Mouse (Mus musculus): ENCODE data around the gene Os9. TPM values are rescaled to one million over a fixed set of nuclear protein-coding genes. Genes with fewer than 3 reads are reported as not detected.

Os9 gene
- polyA plus RNA-seq, 1 experiment, result 117 TPM

DNA sequence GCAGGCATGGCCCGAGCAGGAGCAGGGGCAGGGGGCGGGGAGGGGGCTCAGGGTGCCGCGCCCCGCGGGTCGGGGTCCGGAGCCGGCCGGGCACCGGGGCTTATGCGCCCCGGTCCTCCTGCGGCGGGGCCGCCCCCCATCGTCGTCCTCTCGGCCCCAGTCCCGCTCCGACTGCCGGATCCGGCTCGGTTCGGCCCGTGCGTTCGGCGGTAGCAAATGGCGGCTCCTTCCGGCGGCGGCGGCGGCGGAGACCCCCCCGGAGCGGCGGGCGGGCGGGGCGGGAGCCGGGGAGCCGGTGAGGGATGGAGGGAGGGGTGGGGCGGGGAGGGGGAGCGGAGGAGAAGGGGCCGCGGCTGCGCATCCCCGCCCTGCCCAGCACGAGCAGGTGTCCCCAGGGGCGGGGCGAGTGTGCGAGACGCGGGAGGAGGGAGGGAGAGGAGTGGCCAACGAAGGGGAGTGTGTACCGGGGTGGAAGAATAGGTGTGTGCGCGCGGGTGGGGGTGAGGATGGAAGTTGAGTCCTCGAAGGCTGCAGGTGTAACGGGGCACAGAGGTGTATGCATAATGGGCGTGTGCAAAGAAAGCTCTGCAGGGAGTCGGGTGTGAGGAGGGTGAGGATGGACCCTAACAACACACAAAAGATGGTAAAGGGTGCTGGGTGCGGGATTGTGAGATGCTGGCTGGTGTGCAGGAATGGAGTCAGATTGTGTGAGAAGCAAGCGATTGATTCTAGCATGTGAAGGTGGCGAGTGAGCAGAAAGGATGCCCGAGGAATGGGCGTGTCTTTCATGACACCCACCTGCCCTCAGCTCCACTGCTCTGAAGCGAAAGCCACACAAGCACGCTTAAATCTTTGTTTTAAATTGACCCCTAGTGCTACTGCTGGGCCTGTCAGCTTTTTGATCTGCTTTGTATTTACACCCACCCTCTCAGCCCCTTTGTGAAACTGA is 60.7 kb downstream of the Os9 start, which contains the start of gene March9:
TSS of gene March9 (minus strand) at position 217 of the 949 bp plus-strand sequence.
- 1% methylated on average over 61 of the region's 72 CpGs for WGBS

DNA sequence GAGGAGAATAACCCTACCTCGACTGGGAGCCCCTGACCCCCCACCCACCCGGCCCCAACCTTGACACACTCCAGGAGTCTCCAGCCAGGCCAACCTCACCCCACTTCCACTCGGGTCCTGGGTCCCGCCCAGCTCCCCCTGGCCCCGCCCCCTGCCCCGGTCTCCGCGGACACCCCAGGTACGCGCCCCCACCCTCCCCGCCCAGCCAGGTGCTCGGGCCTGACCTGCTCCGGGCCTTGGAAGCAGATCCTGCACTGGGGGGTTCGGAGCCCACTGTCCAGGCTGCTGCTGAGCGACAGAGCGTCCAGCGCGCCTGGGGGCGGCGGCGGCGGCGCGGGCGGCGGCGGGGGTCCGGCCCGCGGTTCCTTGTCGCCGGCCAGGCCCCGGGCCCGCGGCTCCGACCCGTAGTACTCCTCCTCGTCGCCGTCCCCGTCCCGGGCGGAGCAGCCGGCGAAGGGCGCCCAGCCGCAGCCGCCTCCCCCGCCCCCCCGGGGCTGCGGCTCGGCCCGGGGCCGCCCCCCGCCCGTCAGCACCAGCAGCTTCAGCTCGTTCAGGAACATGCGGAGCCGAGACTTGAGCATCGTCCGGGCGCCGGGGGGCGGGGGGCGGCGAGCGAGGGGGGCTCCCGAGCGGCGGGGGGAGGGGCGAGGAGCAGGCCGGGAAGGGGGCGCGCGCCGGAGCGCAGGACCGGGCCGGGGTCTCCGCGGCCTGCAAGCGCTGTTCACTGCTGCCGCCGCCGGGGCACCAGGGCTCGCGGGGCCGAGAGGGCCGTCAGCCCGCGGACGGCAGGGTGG is 61.6 kb downstream of the Os9 start:
- Histone ChIP-seq H3K36me3 (ENCODE audit: control insufficient read depth, insufficient read depth, low read length) (peaks cover 6% of the 10 kb centered on the region; the same call in 1 of the 2 replicates), H3K27me3 (ENCODE audit: control insufficient read depth, insufficient read depth, low read length) (peaks cover 9% of the 10 kb centered on the region), H3K4me1 (ENCODE audit: control insufficient read depth, insufficient read depth, insufficient read length, low read length) (peaks cover 9% of the 10 kb centered on the region), H3K4me3 (ENCODE audit: low read depth, low read length) (peak overlapping the region; percentile 75), H3K27ac (ENCODE audit: insufficient read depth, low read depth, low read length) (no peak overlapping the region)
- WGBS, result 1% methylated on average over 57 of the region's 92 CpGs
- TF ChIP-seq POLR2A (IDR thresholded peaks at IDR 0.05; ENCODE audit: low read depth, low read length) (no peak), CTCF (IDR thresholded peaks at IDR 0.05; ENCODE audit: extremely low read depth, insufficient read length, insufficient replicate concordance, low read depth, low read length) (no peak)

More for the DNA sequence above, 60.7 kb downstream of the Os9 start, which contains the start of gene March9:
- H3K27ac ChIP-seq (ENCODE audit: insufficient read depth, low read depth, low read length), result no peak within 1 kb of the TSS
- peaks cover 10% of the 10 kb centered on the region for H3K36me3 ChIP-seq (ENCODE audit: control insufficient read depth, insufficient read depth, low read length)
- H3K4me3 ChIP-seq (ENCODE audit: low read depth, low read length), result peak within 1 kb of the TSS; percentile 75
- peaks cover 11% of the 10 kb centered on the region for H3K4me1 ChIP-seq (ENCODE audit: control insufficient read depth, insufficient read depth, insufficient read length, low read length)
- peaks cover 9% of the 10 kb centered on the region for H3K27me3 ChIP-seq (ENCODE audit: control insufficient read depth, insufficient read depth, low read length)
- TF ChIP-seq POLR2A (IDR thresholded peaks at IDR 0.05; ENCODE audit: low read depth, low read length), result no peak
- TF ChIP-seq CTCF (IDR thresholded peaks at IDR 0.05; ENCODE audit: extremely low read depth, insufficient read length, insufficient replicate concordance, low read depth, low read length), result no peak

GRCm38 (mm10) chr10:127058708-127059107 is 62.2 kb downstream of the Os9 start:
- Histone ChIP-seq H3K27me3 (ENCODE audit: control insufficient read depth, insufficient read depth, low read length) (peaks cover 9% of the 10 kb centered on the region), H3K4me3 (ENCODE audit: low read depth, low read length) (peak overlapping the region; percentile 75; the same call in 1 of the 2 replicates), H3K4me1 (ENCODE audit: control insufficient read depth, insufficient read depth, insufficient read length, low read length) (peaks cover 7% of the 10 kb centered on the region), H3K36me3 (ENCODE audit: control insufficient read depth, insufficient read depth, low read length) (peaks cover 6% of the 10 kb centered on the region; the same call in 1 of the 2 replicates), H3K27ac (ENCODE audit: insufficient read depth, low read depth, low read length) (no peak overlapping the region)
- no peak for TF ChIP-seq CTCF (IDR thresholded peaks at IDR 0.05; ENCODE audit: extremely low read depth, insufficient read length, insufficient replicate concordance, low read depth, low read length)
- no peak for TF ChIP-seq POLR2A (IDR thresholded peaks at IDR 0.05; ENCODE audit: low read depth, low read length)
- 1% methylated on average over 8 of the region's 8 CpGs for WGBS

DNA sequence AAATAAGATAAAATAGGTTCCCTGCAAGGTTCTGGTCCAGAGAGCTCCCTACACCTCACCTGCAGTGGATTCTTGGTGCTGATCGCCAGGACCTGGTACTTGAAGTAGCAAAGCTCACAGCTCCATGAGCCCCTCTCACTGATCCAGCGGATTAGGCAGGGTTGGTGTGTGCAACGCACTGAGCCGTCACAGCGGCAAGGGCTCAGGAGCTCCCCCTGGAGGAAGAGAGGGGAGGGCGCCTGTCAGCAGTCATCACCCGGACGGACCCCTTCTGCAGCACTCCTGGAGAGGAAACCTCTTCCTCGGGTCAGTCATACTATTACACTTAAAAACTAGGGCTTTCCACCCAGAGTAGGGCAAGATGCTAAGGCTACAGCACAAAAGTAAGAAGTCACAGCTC is 62.8 kb downstream of the Os9 start:
- WGBS, result 2% methylated on average over 9 of the region's 9 CpGs
- H3K27me3 ChIP-seq (ENCODE audit: control insufficient read depth, insufficient read depth, low read length), result peaks cover 9% of the 10 kb centered on the region
- H3K4me3 ChIP-seq (ENCODE audit: low read depth, low read length), result no peak overlapping the region
- H3K36me3 ChIP-seq (ENCODE audit: control insufficient read depth, insufficient read depth, low read length), result peaks cover 6% of the 10 kb centered on the region; the same call in 1 of the 2 replicates
- peak; percentile 29; the same call in 1 of the 2 replicates for TF ChIP-seq POLR2A (IDR thresholded peaks at IDR 0.05; ENCODE audit: low read depth, low read length)
- TF ChIP-seq CTCF (IDR thresholded peaks at IDR 0.05; ENCODE audit: extremely low read depth, insufficient read length, insufficient replicate concordance, low read depth, low read length), result peak; percentile 95
- H3K27ac ChIP-seq (ENCODE audit: insufficient read depth, low read depth, low read length), result no peak overlapping the region
- H3K4me1 ChIP-seq (ENCODE audit: control insufficient read depth, insufficient read depth, insufficient read length, low read length), result peaks cover 7% of the 10 kb centered on the region

- Histone ChIP-seq H3K36me3 (ENCODE audit: control insufficient read depth, insufficient read depth, low read length) (peaks cover 6% of the 10 kb centered on the region; the same call in 1 of the 2 replicates), H3K4me3 (ENCODE audit: low read depth, low read length) (no peak overlapping the region), H3K27ac (ENCODE audit: insufficient read depth, low read depth, low read length) (no peak overlapping the region), H3K27me3 (ENCODE audit: control insufficient read depth, insufficient read depth, low read length) (peaks cover 9% of the 10 kb centered on the region), H3K4me1 (ENCODE audit: control insufficient read depth, insufficient read depth, insufficient read length, low read length) (peaks cover 4% of the 10 kb centered on the region; the same call in 1 of the 2 replicates)
- no peak for TF ChIP-seq CTCF (IDR thresholded peaks at IDR 0.05; ENCODE audit: extremely low read depth, insufficient read length, insufficient replicate concordance, low read depth, low read length)
- TF ChIP-seq POLR2A (IDR thresholded peaks at IDR 0.05; ENCODE audit: low read depth, low read length), result no peak
- WGBS, result 92% methylated on average over 20 of the region's 20 CpGs
Observed at GRCm38 (mm10) chr10:127056490-127056889, 64.4 kb downstream of the Os9 start.

DNA sequence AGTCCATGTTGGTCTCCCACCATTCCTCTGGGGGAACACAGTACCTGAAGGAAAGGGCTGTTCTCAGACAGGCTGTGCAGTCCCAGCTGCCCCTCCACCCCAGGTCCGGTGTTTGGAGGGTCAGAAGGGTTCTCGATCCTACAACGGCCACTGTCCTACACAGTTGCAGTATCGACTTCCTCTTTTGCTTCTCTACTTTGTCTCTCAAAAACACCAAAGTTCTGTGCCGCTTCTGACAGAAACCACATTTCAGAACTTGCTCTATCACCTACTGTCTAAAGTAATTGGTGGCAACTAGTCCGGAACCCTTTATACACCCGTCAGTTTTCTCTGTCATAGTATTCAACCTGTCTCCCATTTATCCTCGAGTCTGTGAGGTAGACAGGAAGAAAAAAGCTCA is 65.5 kb downstream of the Os9 start:
- 78% methylated on average over 8 of the region's 8 CpGs for WGBS
- Histone ChIP-seq H3K36me3 (ENCODE audit: control insufficient read depth, insufficient read depth, low read length) (peaks cover 6% of the 10 kb centered on the region; the same call in 1 of the 2 replicates), H3K27ac (ENCODE audit: insufficient read depth, low read depth, low read length) (no peak overlapping the region), H3K27me3 (ENCODE audit: control insufficient read depth, insufficient read depth, low read length) (peaks cover 16% of the 10 kb centered on the region), H3K4me3 (ENCODE audit: low read depth, low read length) (no peak overlapping the region), H3K4me1 (ENCODE audit: control insufficient read depth, insufficient read depth, insufficient read length, low read length) (peaks cover 4% of the 10 kb centered on the region; the same call in 1 of the 2 replicates)
- no peak for TF ChIP-seq CTCF (IDR thresholded peaks at IDR 0.05; ENCODE audit: extremely low read depth, insufficient read length, insufficient replicate concordance, low read depth, low read length)
- no peak for TF ChIP-seq POLR2A (IDR thresholded peaks at IDR 0.05; ENCODE audit: low read depth, low read length)
